ENCODE assay signal across 24 mouse cellular contexts in the genomic region with DNA sequence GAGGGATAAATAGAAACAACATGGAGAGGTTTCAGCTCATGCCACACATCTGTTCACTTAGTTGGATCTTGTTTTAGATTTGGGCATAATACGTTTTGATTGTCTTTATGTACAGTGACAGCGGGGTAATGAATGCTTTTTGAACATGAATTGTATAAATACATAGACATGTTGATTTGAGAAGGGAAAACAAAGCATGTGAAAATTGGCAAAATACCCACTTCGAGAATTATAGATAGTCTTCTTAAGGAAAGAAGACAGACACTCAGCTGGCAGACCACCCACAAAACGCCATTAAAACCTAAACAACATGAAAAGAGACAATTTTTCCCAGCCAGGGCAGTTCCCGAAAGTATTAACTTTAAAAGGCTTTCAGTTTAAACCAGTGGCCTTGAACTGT. TPM values are rescaled to one million over a fixed set of nuclear protein-coding genes. Genes with fewer than 3 reads are reported as not detected.
"Had no signal": no experiment of that assay in that cellular context is flagged by ENCODE, and none has a peak within 500 bp of the region (broad histone marks: within the 10 kb centered on the region; RNA-seq: fewer than 3 reads in every experiment).

No protein-coding gene starts in this region.

- H3K9me3 ChIP-seq: midbrain, embryonic 10.5 days; midbrain, embryonic 12.5 days; neural tube, embryonic 13.5 days; neural tube, embryonic 15.5 days had no signal

- H3K27ac ChIP-seq: midbrain, embryonic 10.5 days; midbrain, embryonic 12.5 days; neural tube, embryonic 13.5 days; neural tube, embryonic 15.5 days had no signal

- DNase-seq: lung, adult 2 months; lung, postnatal 10 days; lung, postnatal 4 days; midbrain, embryonic 14.5 days; retina, postnatal 1 day; right cerebral cortex, adult 18-20 months; right cerebral cortex, postnatal 25 days; right cerebral cortex, postnatal 4 days; spleen, adult 18-20 months; thymus, adult 18-20 months; thymus, postnatal 14 days; thymus, postnatal 36 days had no signal

- H3K4me3 ChIP-seq: midbrain, embryonic 10.5 days; midbrain, embryonic 12.5 days; myocyte; neural tube, embryonic 13.5 days; neural tube, embryonic 15.5 days had no signal

- H3K4me1 ChIP-seq: midbrain, embryonic 10.5 days; midbrain, embryonic 12.5 days; neural tube, embryonic 13.5 days; neural tube, embryonic 15.5 days had no signal

- ATAC-seq: midbrain, embryonic 16.5 days had no signal

- H3K9ac ChIP-seq: midbrain, embryonic 12.5 days; neural tube, embryonic 13.5 days; neural tube, embryonic 15.5 days had no signal

- H3K4me2 ChIP-seq: midbrain, embryonic 12.5 days; neural tube, embryonic 13.5 days; neural tube, embryonic 15.5 days had no signal

- H3K27me3 ChIP-seq: midbrain, embryonic 12.5 days; neural tube, embryonic 13.5 days; neural tube, embryonic 15.5 days had no signal

- H3K36me3 ChIP-seq: midbrain, embryonic 10.5 days; midbrain, embryonic 12.5 days; neural tube, embryonic 13.5 days; neural tube, embryonic 15.5 days had no signal

RNA-seq across cellular contexts. Expression of gene Ofcc1, which starts 37.9 kb away (rescaled TPM):
- polyA plus RNA-seq: liver, embryonic 16.5 days; lung, adult 2 months; lung, embryonic 16.5 days; midbrain, embryonic 10.5 days; midbrain, embryonic 12.5 days; myocyte; neural tube, embryonic 11.5 days; neural tube, embryonic 13.5 days; small intestine, adult 2 months; stomach, embryonic 14.5 days; thymus, postnatal 0 days had no signal
